Mouse (Mus musculus): ENCODE measurements around the gene Frem2. TPM values are rescaled to one million over a fixed set of nuclear protein-coding genes. Genes with fewer than 3 reads are reported as not detected.

Frem2 gene
- total and polyA plus RNA-seq, 3 experiments = 3.5 to 6.7 (median 5.3) TPM

GRCm38 (mm10) chr3:53559056-53559455, 98.1 kb downstream of the Frem2 start:
- Histone ChIP-seq H3K79me2 (replicated peaks; ENCODE audit: control insufficient read depth, insufficient read depth, low read length) (no peaks in the 10 kb centered on the region), H3K4me1 (ENCODE audit: control insufficient read depth, insufficient read depth, low read length) (no peaks in the 10 kb centered on the region), H3K27me3 (ENCODE audit: control insufficient read depth, insufficient read depth, low read length) (no peaks in the 10 kb centered on the region), H3K36me3 (ENCODE audit: control insufficient read depth, insufficient read depth, low read length) (no peaks in the 10 kb centered on the region), H3K4me3 (no peak overlapping the region), H3K27ac (no peak overlapping the region), H3K9ac (ENCODE audit: low read depth, low read length) (no peak overlapping the region)
- DNase-seq = no peak
- WGBS = 22% methylated on average over 6 of the region's 6 CpGs
- no peak for TF ChIP-seq POLR2A (IDR thresholded peaks at IDR 0.05; ENCODE audit: insufficient read depth, low read depth, low read length)
- TF ChIP-seq EP300 (IDR thresholded peaks at IDR 0.05; ENCODE audit: insufficient read depth, low read depth, low read length) = no peak
- TF ChIP-seq CTCF (IDR thresholded peaks at IDR 0.05) = no peak
- intact Hi-C loops (cut with DNase I) = no loop called here

DNA sequence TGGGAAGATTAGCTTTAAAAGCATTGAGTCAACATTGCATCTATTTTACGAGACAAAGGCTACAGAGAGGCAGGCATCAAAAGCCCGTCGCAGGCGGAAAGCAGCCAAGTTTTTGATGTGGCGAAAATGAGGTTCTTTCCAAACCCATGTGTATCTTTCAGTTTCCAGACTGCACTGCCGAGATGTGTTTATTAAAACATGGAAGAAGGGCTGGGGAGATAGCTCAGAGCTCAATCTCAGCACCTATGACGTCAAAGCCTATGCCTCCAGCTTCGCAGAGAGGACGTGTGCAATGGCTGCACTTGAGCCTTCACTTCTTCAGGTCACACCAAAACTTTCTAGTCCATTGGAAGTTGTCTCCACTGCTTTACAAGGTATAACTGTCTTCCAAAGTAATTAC, 98.9 kb downstream of the Frem2 start:
- H3K4me1 ChIP-seq (ENCODE audit: control insufficient read depth, insufficient read depth, low read length) = no peaks in the 10 kb centered on the region
- TF ChIP-seq EP300 (IDR thresholded peaks at IDR 0.05; ENCODE audit: insufficient read depth, low read depth, low read length) = no peak
- no peak for TF ChIP-seq POLR2A (IDR thresholded peaks at IDR 0.05; ENCODE audit: insufficient read depth, low read depth, low read length)
- no peak for TF ChIP-seq CTCF (IDR thresholded peaks at IDR 0.05)

GRCm38 (mm10) chr3:53557388-53558214, 99.6 kb downstream of the Frem2 start:
- Histone ChIP-seq H3K79me2 (replicated peaks; ENCODE audit: control insufficient read depth, insufficient read depth, low read length) (no peaks in the 10 kb centered on the region), H3K4me1 (ENCODE audit: control insufficient read depth, insufficient read depth, low read length) (no peaks in the 10 kb centered on the region), H3K27ac (no peak overlapping the region), H3K27me3 (ENCODE audit: control insufficient read depth, insufficient read depth, low read length) (no peaks in the 10 kb centered on the region), H3K36me3 (ENCODE audit: control insufficient read depth, insufficient read depth, low read length) (no peaks in the 10 kb centered on the region), H3K4me3 (no peak overlapping the region), H3K9ac (ENCODE audit: low read depth, low read length) (no peak overlapping the region)
- TF ChIP-seq CTCF (IDR thresholded peaks at IDR 0.05) (no peak), EP300 (IDR thresholded peaks at IDR 0.05; ENCODE audit: insufficient read depth, low read depth, low read length) (no peak), POLR2A (IDR thresholded peaks at IDR 0.05; ENCODE audit: insufficient read depth, low read depth, low read length) (no peak)
- intact Hi-C loops (cut with DNase I) = no loop called here
- WGBS = 67% methylated on average over 16 of the region's 16 CpGs
- DNase-seq = no peak

More for the DNA sequence above, 98.9 kb downstream of the Frem2 start:
- intact Hi-C loops (cut with DNase I) = no loop called here
- Histone ChIP-seq H3K9ac (ENCODE audit: low read depth, low read length) (no peak overlapping the region), H3K27me3 (ENCODE audit: control insufficient read depth, insufficient read depth, low read length) (no peaks in the 10 kb centered on the region), H3K4me3 (no peak overlapping the region), H3K36me3 (ENCODE audit: control insufficient read depth, insufficient read depth, low read length) (no peaks in the 10 kb centered on the region), H3K79me2 (replicated peaks; ENCODE audit: control insufficient read depth, insufficient read depth, low read length) (no peaks in the 10 kb centered on the region), H3K27ac (no peak overlapping the region)
- DNase-seq = no peak
- WGBS = 78% methylated on average over 9 of the region's 9 CpGs

DNA sequence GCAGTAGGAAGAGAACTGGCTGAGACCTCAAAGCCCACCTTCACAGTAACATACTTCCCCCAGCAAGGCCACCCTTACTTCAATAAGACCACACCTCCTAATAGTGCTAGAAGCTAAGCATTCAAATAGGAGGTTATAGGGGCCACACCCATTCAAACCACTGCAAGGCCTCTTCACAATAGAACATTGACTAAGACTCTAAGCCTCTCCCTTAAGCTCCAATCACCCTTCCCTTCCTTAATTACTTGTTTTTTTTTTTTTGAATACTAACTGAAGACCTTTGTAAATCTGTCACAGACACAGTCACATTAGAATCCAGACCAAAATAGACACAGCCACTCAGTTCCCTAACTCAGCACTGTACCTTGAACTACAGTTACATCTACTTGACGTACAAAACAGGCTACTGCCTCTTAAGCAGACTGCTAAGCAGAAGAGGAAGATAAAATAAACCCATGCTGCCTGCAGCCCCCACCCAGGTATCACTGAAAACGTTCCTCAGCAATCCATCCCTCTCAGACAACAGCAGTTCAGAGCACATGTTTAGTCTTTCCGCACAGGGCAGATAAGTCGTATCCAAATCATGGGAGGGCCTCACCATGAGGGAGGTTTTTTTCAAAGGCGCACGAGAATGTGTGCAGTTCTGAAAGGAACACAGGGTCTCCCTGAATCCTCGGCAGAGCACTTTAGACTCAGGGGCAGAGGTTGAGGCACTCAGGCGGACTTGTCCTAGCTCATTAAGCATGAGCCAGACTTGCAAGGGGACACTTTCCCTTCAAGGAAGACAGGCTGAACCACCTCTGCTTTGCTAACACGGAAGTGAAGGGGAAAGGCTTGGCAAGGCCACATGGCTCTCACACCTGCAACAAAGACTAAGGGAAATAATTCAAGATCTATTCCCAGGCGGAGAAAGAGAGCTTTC, 101.9 kb downstream of the Frem2 start:
- Histone ChIP-seq H3K79me2 (replicated peaks; ENCODE audit: control insufficient read depth, insufficient read depth, low read length) (no peaks in the 10 kb centered on the region), H3K9ac (ENCODE audit: low read depth, low read length) (no peak overlapping the region), H3K4me1 (ENCODE audit: control insufficient read depth, insufficient read depth, low read length) (no peaks in the 10 kb centered on the region), H3K27me3 (ENCODE audit: control insufficient read depth, insufficient read depth, low read length) (no peaks in the 10 kb centered on the region), H3K36me3 (ENCODE audit: control insufficient read depth, insufficient read depth, low read length) (no peaks in the 10 kb centered on the region), H3K27ac (no peak overlapping the region), H3K4me3 (no peak overlapping the region)
- no peak for TF ChIP-seq POLR2A (IDR thresholded peaks at IDR 0.05; ENCODE audit: insufficient read depth, low read depth, low read length)
- TF ChIP-seq EP300 (IDR thresholded peaks at IDR 0.05; ENCODE audit: insufficient read depth, low read depth, low read length) = no peak
- TF ChIP-seq CTCF (IDR thresholded peaks at IDR 0.05) = no peak
- 58% methylated on average over 10 of the region's 10 CpGs for WGBS
- DNase-seq = no peak
- intact Hi-C loops (cut with DNase I) = no loop called here

DNA sequence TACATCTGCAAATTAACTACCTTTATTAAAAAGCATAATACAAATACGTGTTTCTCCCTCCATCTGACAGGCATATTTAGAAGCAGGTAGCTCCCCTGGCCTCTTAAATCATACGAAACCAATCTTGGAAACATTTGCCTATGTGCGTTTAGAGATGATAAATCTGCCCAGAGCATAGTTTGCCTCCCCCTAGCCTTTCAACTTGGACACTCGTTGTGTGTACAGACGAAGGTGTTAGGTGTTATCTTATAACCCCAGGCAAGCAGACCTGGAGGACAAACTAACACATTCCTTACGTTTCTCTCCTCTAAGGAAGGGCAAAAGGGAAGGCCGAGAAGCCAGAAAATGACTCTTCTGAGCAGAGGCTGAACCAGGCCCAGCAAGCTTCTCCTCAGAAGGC, 104.5 kb downstream of the Frem2 start:
- WGBS = 70% methylated on average over 7 of the region's 7 CpGs

More for the DNA sequence above, 104.5 kb downstream of the Frem2 start:
- intact Hi-C loops (cut with DNase I) = no loop called here
- Histone ChIP-seq H3K4me3 (no peak overlapping the region), H3K27me3 (ENCODE audit: control insufficient read depth, insufficient read depth, low read length) (no peaks in the 10 kb centered on the region), H3K9ac (ENCODE audit: low read depth, low read length) (no peak overlapping the region), H3K79me2 (replicated peaks; ENCODE audit: control insufficient read depth, insufficient read depth, low read length) (no peaks in the 10 kb centered on the region), H3K36me3 (ENCODE audit: control insufficient read depth, insufficient read depth, low read length) (no peaks in the 10 kb centered on the region), H3K4me1 (ENCODE audit: control insufficient read depth, insufficient read depth, low read length) (no peaks in the 10 kb centered on the region), H3K27ac (no peak overlapping the region)
- DNase-seq = no peak
- TF ChIP-seq CTCF (IDR thresholded peaks at IDR 0.05) = no peak
- no peak for TF ChIP-seq EP300 (IDR thresholded peaks at IDR 0.05; ENCODE audit: insufficient read depth, low read depth, low read length)
- no peak for TF ChIP-seq POLR2A (IDR thresholded peaks at IDR 0.05; ENCODE audit: insufficient read depth, low read depth, low read length)
